Mouse (Mus musculus) spleen, postnatal 4 days (tissue): ENCODE results near the gene Sept1.
A peak's percentile ranks its signal among the peaks of the same experiment; 100 is the strongest.

Experiments used
- DNase-seq, 2 experiments: peaks; one replicate each; pipeline ENCODE4 v3.0.0; 2022; ENCODE audit warnings: low spot score in 2 of 2

The Sept1 gene

DNA sequence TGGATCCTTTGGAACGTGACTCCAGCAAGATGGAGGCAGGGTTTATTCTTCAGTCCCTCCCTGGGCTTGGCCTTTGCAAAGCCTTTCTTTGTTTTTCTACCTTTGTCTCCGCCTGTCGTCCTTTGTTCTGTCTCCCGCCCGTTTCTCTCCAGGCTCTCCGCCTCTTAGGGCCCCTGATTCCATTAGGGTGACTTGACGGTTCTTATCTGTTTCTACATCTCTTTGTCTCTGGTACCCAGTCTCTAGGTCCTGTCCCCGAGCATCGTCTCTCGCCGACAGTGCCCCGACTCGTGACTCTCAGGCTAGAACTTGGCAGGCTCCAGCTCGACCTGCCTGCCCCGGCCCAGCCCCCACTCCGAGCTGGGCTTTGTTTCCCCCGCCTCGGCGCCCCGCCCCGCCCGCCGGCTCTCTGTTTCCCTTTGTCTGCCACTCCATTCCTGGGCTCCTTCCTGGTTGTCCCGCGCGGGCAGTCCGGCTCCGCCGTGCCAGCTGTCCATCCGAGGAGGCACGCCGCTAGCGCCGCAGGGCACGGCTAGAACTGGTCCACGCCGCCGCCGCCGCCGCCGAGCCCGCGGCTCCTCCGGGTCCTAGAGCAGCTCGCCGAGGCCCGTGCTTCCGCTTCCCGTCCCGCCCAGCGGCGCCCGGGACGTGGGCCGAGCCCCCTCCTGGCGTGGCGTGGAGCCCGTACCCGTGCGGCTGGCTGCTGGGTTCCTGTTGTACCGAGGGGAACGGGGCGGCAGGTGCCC is at the start of gene Sept1, which contains the start of gene Zfp553:
Gene Sept1 (minus strand): TSS at position 509 of the 746 bp plus-strand sequence.
Gene Zfp553 (plus strand): TSS at position 440 of the 746 bp plus-strand sequence.
- peak; percentile 78 to 91 for DNase-seq

- DNase-seq: no peak
Measured at GRCm38 (mm10) chr7:127282190-127282589, 49.3 kb upstream of the Sept1 start.

- no peak for DNase-seq
Measured at GRCm38 (mm10) chr7:127281114-127281513, 48.2 kb upstream of the Sept1 start.

DNA sequence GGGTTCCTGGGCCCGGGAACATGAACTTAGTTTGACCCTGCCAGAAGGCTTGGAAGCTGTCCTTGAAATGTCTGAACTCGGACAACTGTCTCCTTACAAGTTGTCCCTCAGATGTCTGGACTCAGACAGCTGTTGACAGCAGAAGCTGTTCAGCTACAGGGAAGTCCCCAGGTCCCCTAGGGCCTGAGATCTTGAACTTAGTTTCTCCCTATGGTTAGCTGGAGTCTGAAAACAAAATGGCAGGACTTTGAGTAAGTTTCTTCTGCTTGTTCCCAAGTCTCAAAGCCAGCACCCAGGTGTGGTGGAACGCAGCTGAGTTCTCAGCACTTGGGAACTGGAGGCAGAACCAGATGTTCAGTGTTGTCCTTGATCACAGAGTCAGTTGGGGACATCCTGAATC is 47.2 kb upstream of the Sept1 start:
- DNase-seq: no peak

GRCm38 (mm10) chr7:127278311-127278710 is 45.4 kb upstream of the Sept1 start:
- peak; percentile 64 to 76 for DNase-seq

DNA sequence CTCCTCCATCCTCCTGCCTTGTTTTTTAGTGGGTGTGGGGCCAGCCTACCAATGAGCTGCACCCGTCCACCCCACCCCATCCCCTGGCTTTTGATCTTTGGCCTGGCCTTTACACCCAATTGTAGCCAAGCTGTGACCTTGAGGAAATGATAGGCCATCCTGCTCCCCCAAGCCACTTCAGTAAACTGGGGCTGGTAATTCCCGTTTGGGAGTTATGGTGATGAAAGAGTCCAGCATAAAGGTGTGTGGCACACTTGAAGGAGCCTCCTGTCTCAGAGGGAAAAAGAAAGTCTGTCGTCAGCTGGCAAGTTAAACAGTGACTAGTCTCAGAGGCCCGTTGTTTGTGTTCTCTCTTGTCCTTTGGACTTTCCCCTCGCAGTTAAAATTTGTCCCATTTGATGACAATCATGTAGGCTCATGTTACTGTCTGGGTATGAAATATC is 43.6 kb upstream of the Sept1 start:
- DNase-seq: no peak

GRCm38 (mm10) chr7:127273925-127274789 is 41.2 kb upstream of the Sept1 start, which contains the start of gene Sephs2:
Gene Sephs2, minus strand, starts transcription at chr7:127274055.
- DNase-seq: peak; percentile 94 to 97

DNA sequence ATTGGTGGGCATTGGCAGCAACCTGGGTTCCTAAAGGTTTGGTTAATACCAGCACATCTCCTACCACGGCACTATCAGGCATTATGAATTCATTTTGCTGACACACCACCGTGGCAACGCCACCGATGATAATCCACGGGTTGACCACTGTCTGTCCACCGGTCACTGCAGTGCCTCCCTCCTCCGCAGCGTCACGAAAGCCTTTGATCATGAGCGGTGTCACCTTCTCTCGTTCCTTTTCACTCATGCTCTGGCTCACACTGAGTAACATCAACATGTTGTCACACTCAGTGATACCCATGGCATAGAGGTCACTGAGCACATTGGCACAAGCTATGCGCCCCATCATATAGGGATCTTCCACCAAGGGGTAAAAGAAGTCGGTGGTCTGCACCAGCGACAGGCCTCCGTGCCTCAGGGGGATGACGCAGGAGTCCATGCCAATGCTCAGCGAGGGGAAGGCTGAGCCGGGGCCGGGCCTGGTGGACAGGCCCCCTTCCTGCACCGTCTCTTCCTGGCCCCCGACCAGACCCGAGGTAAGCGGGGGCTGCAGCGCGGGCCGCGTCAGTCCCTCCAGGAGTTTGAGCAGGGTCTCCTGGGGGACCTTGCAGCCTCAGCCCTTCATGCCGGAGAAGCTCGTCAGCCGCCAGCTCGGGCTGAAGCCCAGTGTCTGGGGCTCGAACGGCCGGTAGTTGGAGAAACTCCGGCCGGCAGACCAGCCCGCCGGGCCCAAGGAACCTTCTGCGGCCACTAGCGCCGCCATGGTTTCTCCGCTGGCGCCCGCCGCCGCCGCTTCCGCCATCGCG is 40.4 kb upstream of the Sept1 start:
- DNase-seq: no peak

DNA sequence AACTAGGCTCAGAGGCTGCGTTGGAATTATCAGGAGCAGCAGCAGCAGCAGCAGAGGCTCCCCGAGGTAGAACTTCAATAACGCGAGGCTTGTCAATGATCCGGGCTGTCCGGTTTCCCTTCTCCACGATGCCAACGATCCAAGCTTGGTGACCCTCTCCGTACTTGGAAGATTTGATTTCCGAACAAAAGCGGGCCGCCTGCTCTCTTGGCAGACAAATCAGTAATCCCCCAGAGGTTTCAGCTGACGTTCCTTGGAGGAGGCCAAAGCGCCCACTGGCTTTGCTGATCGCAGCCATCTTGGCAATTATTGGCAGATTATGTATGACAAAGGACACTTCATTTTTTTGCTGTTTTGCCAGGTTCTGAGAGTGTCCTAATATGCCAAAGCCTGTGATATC is 39.6 kb upstream of the Sept1 start:
- DNase-seq: no peak

DNA sequence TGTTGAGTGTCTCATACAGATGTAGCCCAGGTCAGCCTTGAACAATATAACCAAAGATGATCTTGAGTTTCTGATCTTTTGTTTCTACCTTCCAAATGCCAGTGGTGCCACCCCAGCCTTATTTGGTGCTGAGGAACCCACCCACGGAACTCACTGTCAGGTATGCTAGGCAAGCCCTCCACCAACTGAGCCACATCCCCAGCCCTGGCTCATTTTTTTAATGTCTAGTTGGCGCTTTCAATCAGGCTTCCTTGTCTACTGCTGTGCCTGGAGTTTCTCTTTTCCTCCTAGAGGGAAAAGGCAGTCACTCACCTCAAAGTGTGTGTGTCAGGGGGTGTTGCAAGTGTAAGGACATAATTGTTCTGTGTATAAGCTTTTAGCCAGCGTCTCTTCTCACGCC is 38.2 kb upstream of the Sept1 start:
- DNase-seq: no peak

GRCm38 (mm10) chr7:127270666-127271065 is 37.7 kb upstream of the Sept1 start:
- no peak for DNase-seq

- no peak for DNase-seq
Measured at GRCm38 (mm10) chr7:127270256-127270655, 37.3 kb upstream of the Sept1 start.

DNA sequence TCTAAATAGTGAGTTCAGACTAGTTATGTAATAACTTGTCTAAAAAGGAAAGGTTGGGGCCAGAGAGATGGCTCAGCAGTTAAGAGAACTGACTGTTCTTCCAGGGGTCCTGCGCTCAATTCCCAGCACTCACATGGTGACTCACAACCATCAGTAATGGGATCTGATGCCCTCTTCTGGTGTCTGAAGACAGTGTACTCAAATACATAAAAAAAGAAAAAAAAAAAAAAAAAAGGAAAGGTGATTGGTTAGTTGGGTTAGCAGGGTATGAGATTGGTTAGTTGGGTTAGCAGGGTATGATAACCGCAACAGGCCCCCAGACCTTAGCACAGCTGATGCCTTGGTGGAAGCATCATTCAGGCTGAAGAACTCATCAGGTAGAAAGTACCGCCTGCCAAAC is 30.6 kb upstream of the Sept1 start:
- DNase-seq: no peak

GRCm38 (mm10) chr7:127262218-127262961 is 29.5 kb upstream of the Sept1 start:
- DNase-seq: no peak

DNA sequence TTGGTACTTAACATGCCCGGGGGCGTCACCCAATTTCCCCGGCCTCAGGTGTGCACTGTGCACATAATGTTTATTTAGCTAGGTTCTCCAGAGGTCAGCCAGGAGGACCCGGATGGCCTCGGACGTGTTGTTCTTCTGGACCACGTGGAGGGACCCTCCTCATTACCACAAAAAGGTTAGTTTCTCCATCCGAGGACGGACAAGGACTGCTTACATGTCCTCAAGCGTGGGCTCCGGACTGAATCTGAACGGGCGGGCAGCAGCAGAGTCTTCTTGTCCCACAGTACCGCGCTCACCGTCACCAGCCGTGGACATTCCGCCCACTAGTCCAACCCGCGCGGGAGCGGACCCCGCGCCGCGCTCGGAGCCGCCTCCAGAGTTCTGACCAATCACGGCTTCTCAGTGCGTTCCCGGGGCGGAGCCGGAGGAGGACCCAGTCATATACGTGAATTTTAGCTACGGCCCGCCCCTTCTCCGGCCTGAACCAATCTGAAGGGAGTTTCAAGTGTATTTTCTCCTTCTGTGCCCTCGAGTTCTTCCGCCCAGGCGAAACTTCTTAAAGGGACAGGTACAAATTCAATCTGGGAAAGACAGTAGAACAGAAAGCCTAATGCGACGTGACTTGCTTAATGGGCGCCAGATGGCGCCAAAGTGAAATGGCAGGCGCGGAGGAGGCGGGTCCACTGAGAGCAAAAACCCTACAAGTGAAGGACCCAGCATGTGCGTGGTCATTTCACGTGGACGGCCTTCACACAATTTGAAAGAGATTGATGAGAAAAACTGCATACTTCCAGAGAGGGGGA is 27.6 kb upstream of the Sept1 start, which contains the start of gene Dctpp1:
Gene Dctpp1 (minus strand): TSS at position 401 of the 803 bp plus-strand sequence.
- peak; percentile 95 for DNase-seq

- no peak for DNase-seq
Measured at GRCm38 (mm10) chr7:127259186-127259905, 26.4 kb upstream of the Sept1 start.

GRCm38 (mm10) chr7:127256518-127256917 is 23.6 kb upstream of the Sept1 start:
- DNase-seq: no peak

DNA sequence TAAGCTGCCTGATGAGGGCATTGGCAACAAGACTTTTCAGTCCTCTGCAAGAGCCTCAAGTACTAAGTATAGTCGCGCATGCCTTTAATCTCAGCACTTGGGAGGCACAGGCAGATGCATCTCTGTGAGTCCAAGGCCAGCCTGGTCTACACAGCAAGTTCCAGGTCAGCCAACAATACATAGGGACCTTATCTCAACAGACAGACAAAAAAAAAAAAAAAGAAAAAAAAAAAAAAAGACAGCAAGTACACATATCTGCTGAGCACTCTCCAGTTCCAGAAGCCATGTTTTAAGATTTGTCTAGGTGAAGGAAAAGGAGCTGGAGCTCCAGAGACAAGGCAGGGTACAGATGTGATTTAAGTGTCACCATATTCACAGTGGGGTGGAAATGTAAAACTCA is 23.0 kb upstream of the Sept1 start:
- no peak for DNase-seq

GRCm38 (mm10) chr7:127255008-127255407 is 22.1 kb upstream of the Sept1 start:
- no peak for DNase-seq
